Mouse (Mus musculus) spleen, adult 2 months (tissue): ENCODE measurements around the gene Rab3il1. TPM values are rescaled to one million over a fixed set of nuclear protein-coding genes. Genes with fewer than 3 reads are reported as not detected.

Experiments used
- DNase-seq, 2 experiments: peaks; one replicate each; pipeline versions ENCODE4 v3.0.0 to v3.0.0-alpha.2; 2012 to 2021; ENCODE audit warnings: low spot score in 2 of 2, low read depth in 1 of 2
- H3K27ac ChIP-seq: fragments of 200-500 bp; 2 replicates; pipeline ENCODE4 v1.5.1; 2012; ENCODE audit warnings: low read length, inconsistent platforms; ENCODE audit not compliant: insufficient read depth
- H3K27me3 ChIP-seq: fragments of 200-500 bp; 2 replicates; pipeline ENCODE4 v1.6.1; 2012; ENCODE audit warnings: mild to moderate bottlenecking, moderate library complexity, low read length, inconsistent platforms; ENCODE audit not compliant: control insufficient read depth, insufficient read depth
- H3K36me3 ChIP-seq: fragments of 200-500 bp; 2 replicates; pipeline ENCODE4 v1.6.1; 2012; ENCODE audit warnings: mild to moderate bottlenecking, low read length, inconsistent platforms; ENCODE audit not compliant: control insufficient read depth, insufficient read depth
- H3K4me1 ChIP-seq: fragments of 200-500 bp; 2 replicates; pipeline ENCODE4 v1.6.1; 2011; ENCODE audit warnings: inconsistent platforms; ENCODE audit not compliant: control insufficient read depth, insufficient read depth, insufficient read length
- H3K4me3 ChIP-seq: fragments of 200-500 bp; 2 replicates; pipeline ENCODE4 v1.5.1; 2011; ENCODE audit warnings: mild to moderate bottlenecking, inconsistent platforms; ENCODE audit not compliant: insufficient read depth, insufficient read length; ENCODE audit errors: extremely low read depth
- CTCF ChIP-seq: fragments of 200-500 bp; IDR thresholded peaks from 2 replicates; pipeline ENCODE4 v1.5.1; 2011; ENCODE audit warnings: mild to moderate bottlenecking, inconsistent platforms; ENCODE audit not compliant: insufficient read depth, insufficient read length, insufficient replicate concordance; ENCODE audit errors: extremely low read depth
- POLR2A ChIP-seq: fragments of 200-500 bp; IDR thresholded peaks from 2 replicates; pipeline ENCODE4 v1.6.1; 2011; ENCODE audit warnings: low read depth, low read length, inconsistent platforms
- WGBS: fragments of 180-500 bp; shearing (Covaris S2); methylation state at CpG from one replicate; pipeline ENCODE4 v1.1.7; 2018; 5-methylcytosine and 5-hydroxymethylcytosine counted together
- polyA plus RNA-seq: library from polyadenylated mRNA; depleted of rRNA; stranded (reverse); fragments of >200 nt; gene quantifications from 2 replicates; pipeline ENCODE4 v1.2.3, GENCODE M21; 2012

The Rab3il1 gene
- polyA plus RNA-seq, 1 experiment, result 73.5 TPM

DNA sequence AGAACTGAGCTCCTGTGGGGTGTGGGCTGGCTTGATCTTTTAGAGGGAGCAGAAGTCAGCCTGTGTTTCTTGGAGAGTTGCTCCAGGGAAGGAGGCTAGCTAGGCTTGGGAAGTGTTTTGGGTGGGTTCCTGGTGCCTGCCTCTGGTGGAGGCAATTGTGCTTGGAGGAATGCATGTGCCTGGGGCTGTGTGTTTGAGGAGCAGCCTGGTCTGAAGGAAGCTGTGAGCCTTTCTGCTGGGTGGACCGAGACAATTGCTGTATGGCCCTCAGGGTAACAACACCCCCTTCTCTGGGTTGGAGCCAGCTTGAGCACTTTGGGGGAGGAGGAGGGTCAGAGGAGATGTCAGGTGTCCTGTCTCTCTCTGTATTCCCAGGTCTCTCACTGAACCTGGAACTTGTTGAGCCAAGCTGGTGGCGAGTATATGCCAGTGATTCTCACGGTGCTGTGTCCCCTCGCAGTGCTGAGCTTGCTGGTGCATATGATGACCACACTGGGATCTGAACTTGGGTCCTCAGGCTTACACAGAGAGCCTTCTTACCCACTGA lies 17.8 kb downstream of the Rab3il1 start:
- Histone ChIP-seq H3K4me1 (peaks cover 6% of the 10 kb centered on the region), H3K36me3 (no peaks in the 10 kb centered on the region), H3K27ac (no peak overlapping the region; the same call in 1 of the 2 replicates), H3K27me3 (peaks cover 3% of the 10 kb centered on the region; the same call in 1 of the 2 replicates), H3K4me3 (peak overlapping the region; percentile 59)
- TF ChIP-seq POLR2A, result no peak
- no peak for TF ChIP-seq CTCF
- 82% methylated on average over 4 of the region's 4 CpGs for WGBS
- no peak for DNase-seq

DNA sequence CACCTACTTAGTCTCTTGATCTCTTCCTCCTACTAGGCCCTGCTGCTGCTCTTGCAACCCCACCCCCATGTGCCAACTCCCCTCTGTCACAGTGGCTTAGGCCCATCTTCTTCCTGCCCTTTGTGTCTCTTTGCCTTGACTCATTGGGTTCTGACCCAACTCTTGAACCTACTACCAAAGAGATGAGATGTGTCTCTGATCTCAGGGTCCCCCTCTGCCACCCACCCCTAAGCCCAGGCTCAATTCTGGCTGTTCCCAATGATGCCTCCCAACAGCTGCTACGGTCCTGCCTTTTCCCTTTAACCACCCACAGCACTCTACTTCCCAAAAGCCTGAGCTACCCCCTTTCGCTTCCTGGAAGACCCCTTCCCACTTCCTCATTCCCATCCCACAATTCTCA lies 20.5 kb downstream of the Rab3il1 start:
- TF ChIP-seq POLR2A, result no peak
- no peak for TF ChIP-seq CTCF
- no peak overlapping the region for H3K4me3 ChIP-seq
- DNase-seq, result no peak
- H3K27ac ChIP-seq, result peak overlapping the region; percentile 27; the same call in 1 of the 2 replicates
- peaks cover 6% of the 10 kb centered on the region for H3K4me1 ChIP-seq
- 68% methylated on average over 2 of the region's 2 CpGs for WGBS
- H3K27me3 ChIP-seq, result peaks cover 3% of the 10 kb centered on the region; the same call in 1 of the 2 replicates
- no peaks in the 10 kb centered on the region for H3K36me3 ChIP-seq

DNA sequence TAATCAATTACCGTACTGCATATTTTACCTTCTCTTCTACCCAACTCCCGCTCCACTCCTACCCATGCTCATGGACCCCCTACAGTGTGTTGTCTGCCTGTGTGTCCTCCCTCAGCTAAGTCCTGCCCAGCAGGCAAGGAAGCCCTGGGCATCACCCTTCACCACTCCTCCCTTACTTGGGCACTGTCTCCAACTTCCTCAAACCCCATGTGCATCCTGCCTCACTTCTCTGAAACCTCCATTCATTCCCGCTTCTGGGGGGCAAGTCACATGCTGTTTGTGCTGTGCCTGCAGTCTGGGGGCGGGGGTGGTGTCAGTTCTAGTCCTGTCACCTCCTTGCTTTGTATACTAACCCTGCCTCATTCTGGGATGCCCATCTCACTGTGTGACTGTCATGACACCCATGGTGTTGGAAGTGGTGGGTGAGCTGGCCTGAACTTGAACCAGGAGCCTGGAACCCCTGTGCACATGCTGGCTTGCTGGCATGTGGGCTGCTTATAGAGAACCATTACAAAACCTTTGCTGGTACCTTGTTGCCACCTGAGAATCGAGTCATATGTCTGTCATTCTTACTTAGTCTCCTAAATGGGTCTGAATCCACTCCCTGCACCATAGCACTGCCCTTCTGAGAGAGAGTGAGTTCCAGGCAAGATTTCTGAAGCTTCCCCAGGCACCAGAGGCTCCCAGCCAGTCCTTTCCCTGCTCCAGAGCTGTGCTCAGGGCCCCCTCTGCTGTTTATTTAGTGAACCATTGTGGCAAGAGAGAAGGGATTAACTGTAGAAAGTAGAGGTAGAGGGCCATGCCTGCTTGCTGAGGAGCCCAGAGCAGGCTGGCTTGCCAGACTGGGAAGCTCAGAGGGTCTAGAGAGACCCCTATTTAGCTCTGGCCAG lies 21.2 kb downstream of the Rab3il1 start:
- Histone ChIP-seq H3K4me3 (no peak overlapping the region), H3K27me3 (peaks cover 3% of the 10 kb centered on the region; the same call in 1 of the 2 replicates), H3K27ac (peak overlapping the region; percentile 55), H3K36me3 (no peaks in the 10 kb centered on the region), H3K4me1 (peaks cover 6% of the 10 kb centered on the region)
- DNase-seq, result no peak
- TF ChIP-seq POLR2A (no peak), CTCF (no peak)
- 59% methylated on average over 5 of the region's 5 CpGs for WGBS

DNA sequence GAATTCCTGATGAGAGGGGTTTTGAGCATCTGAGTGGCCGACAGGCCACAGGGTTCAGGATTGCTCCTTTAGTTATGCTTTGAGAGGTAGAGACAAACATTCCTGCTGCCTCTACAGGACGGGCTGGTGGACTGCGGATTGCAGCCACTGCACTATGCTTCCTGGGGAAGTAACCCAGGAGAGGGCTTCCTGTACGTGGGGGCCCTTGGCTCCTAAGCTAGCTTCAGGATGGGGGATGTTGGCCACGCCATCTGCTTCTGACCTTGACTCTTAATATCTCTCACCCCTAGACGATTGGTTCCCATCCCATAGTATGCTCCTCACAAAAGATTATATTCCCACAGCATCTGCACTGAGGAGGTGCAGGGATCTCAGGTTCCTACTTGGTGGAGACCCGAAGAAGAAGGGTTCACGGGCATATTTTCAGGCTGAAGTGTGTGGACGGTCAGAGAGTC lies 21.9 kb downstream of the Rab3il1 start:
- no peaks in the 10 kb centered on the region for H3K36me3 ChIP-seq
- H3K27ac ChIP-seq, result peak overlapping the region; percentile 55
- peaks cover under 1% of the 10 kb centered on the region; the same call in 1 of the 2 replicates for H3K4me1 ChIP-seq
- no peak overlapping the region for H3K4me3 ChIP-seq
- TF ChIP-seq POLR2A, result no peak
- TF ChIP-seq CTCF, result no peak
- H3K27me3 ChIP-seq, result peaks cover under 1% of the 10 kb centered on the region; the same call in 1 of the 2 replicates
- 46% methylated on average over 9 of the region's 9 CpGs for WGBS
- DNase-seq, result no peak

DNA sequence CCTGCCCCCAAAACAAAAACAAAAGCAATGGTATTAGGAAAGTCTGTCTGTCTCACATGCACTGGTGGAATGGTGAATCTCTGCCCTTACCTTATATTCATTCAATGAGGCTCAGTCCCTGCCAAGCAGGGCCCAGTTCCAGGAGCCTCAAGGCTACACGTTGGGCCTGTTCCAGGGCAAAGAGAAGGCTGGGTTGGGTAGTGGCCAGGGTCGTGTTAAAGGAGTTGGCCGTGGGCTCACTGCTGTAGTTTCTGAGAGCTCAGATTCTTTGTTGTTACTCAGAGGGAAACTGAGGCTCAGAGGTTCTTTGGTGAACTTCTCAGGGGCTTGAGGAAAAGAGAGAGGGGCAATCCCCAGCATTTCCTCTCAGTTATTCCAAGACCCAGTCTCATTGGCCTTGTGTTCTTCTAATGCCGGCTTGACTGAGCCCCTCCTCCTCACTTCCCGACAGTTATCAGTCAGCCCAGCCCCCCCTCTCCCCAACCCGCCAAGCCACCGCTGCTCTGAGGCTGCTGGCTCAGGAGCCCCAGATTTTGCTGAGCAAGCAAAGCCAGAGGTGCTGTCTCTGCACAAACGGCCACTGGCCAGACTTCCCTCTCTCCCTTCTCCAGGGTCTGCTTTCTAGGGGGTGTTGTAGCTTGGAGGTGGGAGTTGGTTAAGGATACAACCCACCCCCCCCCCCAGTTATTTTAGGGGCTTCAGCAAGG lies 23.9 kb downstream of the Rab3il1 start:
- WGBS, result 19% methylated on average over 8 of the region's 8 CpGs
- Histone ChIP-seq H3K27ac (peak overlapping the region; percentile 48), H3K27me3 (no peaks in the 10 kb centered on the region), H3K4me1 (no peaks in the 10 kb centered on the region), H3K4me3 (no peak overlapping the region), H3K36me3 (no peaks in the 10 kb centered on the region)
- DNase-seq, result no peak
- TF ChIP-seq POLR2A (no peak), CTCF (no peak)

DNA sequence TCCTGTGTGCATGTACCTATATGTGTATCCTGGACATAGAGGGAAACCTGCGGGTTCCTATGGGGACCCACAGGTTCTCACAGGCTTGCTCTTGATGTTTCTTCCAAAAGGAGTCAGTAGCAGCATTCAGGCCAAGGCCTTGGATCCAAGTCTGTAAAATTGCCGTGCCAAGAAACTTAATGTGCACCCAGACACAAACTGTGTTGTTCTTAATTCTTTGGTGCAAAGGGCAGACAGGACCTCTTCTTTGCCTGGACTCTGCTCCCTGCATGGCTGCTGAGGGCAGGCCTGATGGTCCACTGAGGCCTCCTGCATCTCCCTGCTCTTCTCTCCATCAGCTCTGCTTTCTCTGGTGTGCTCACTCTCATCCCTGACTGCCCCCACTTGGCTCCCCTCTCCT lies 28.3 kb downstream of the Rab3il1 start:
- Histone ChIP-seq H3K4me3 (no peak overlapping the region), H3K27ac (no peak overlapping the region), H3K27me3 (no peaks in the 10 kb centered on the region), H3K36me3 (no peaks in the 10 kb centered on the region), H3K4me1 (no peaks in the 10 kb centered on the region)
- no peak for DNase-seq
- 89% methylated on average over 2 of the region's 2 CpGs for WGBS
- TF ChIP-seq POLR2A (no peak), CTCF (no peak)
